Mouse (Mus musculus) lung, embryonic 15.5 days (tissue): Measurements from ENCODE around the gene Crybb3. TPM values are rescaled to one million over a fixed set of nuclear protein-coding genes. Genes with fewer than 3 reads are reported as not detected.

Experiments used
- ATAC-seq: fragments of 200-750 bp; cut with Nextera tagmentation; 2 replicates; pipeline ENCODE4 v1.8.0; 2017; ENCODE audit warnings: moderate number of reproducible peaks, borderline replicate concordance; ENCODE audit not compliant: low FRiP score, low TSS enrichment; ENCODE audit errors: extremely low read depth
- H3K27ac ChIP-seq: fragments of 300-500 bp; sonication (generic); 2 replicates; pipeline ENCODE4 v1.5.1; 2015; ENCODE audit warnings: moderate library complexity, mild to moderate bottlenecking, inconsistent platforms
- H3K27me3 ChIP-seq: fragments of 300-500 bp; sonication (generic); 2 replicates; pipeline ENCODE4 v1.6.1; 2015; ENCODE audit warnings: inconsistent platforms
- H3K36me3 ChIP-seq: fragments of 300-500 bp; sonication (generic); 2 replicates; pipeline ENCODE4 v1.6.1; 2015; ENCODE audit warnings: inconsistent platforms
- H3K4me1 ChIP-seq: fragments of 300-500 bp; sonication (generic); 2 replicates; pipeline ENCODE4 v1.6.1; 2015; ENCODE audit warnings: inconsistent platforms
- H3K4me2 ChIP-seq: fragments of 300-500 bp; sonication (generic); 2 replicates; pipeline ENCODE4 v1.6.1; 2015; ENCODE audit warnings: inconsistent platforms, mild to moderate bottlenecking, moderate library complexity
- H3K4me3 ChIP-seq: fragments of 300-500 bp; sonication (generic); 2 replicates; pipeline ENCODE4 v1.5.1; 2015; ENCODE audit warnings: mild to moderate bottlenecking, inconsistent platforms
- H3K9ac ChIP-seq: fragments of 300-500 bp; sonication (generic); 2 replicates; pipeline ENCODE4 v1.6.1; 2015; ENCODE audit warnings: inconsistent platforms
- H3K9me3 ChIP-seq: fragments of 300-500 bp; sonication (generic); 2 replicates; pipeline ENCODE4 v1.6.1; 2016; ENCODE audit warnings: inconsistent platforms
- WGBS: fragments of 180-500 bp; shearing (Covaris S2); methylation state at CpG from one replicate; pipeline ENCODE4 v1.1.7; 2015; 5-methylcytosine and 5-hydroxymethylcytosine counted together
- polyA plus RNA-seq: library from polyadenylated mRNA; unstranded; fragments of >200 nt; fragmentation: Nextera tagmentation; extraction: Ambion mirVana; gene quantifications from 2 replicates; pipeline ENCODE4 v1.2.1, GENCODE M21; 2015

The Crybb3 gene
- polyA plus RNA-seq, 1 experiment from 2014 or later = 0.57 TPM

DNA sequence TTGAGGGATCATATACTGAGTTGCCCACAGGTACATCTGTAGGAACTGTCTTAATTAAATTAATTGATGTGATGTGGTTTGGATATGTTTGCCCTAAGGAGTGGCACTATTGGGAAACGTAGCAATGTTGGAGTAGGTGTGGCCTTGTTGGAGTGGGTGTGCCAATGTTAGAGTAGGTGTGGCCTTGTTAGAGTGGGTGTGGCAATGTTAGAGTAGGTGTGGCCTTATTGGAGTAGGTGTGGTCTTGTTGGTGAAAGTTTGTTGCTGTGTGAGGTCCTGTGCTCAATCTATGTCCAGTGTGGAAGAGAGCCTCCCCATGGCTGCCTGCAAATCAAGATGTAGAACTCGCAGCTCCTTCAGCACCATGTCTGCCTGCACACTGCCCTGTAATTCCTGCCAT lies 2.9 kb upstream of the Crybb3 start:
- Histone ChIP-seq H3K4me3 (no peak overlapping the region), H3K36me3 (peaks cover 4% of the 10 kb centered on the region), H3K27ac (no peak overlapping the region), H3K27me3 (no peaks in the 10 kb centered on the region), H3K4me1 (0 out of 2 replicates have a peak, but pooled peaks cover 3% of the 10 kb centered on the region), H3K9me3 (no peaks in the 10 kb centered on the region), H3K9ac (no peak overlapping the region), H3K4me2 (no peak overlapping the region)
- 84% methylated on average over 2 of the region's 2 CpGs for whole genome bisulfite sequencing
- ATAC-seq = no peak

DNA sequence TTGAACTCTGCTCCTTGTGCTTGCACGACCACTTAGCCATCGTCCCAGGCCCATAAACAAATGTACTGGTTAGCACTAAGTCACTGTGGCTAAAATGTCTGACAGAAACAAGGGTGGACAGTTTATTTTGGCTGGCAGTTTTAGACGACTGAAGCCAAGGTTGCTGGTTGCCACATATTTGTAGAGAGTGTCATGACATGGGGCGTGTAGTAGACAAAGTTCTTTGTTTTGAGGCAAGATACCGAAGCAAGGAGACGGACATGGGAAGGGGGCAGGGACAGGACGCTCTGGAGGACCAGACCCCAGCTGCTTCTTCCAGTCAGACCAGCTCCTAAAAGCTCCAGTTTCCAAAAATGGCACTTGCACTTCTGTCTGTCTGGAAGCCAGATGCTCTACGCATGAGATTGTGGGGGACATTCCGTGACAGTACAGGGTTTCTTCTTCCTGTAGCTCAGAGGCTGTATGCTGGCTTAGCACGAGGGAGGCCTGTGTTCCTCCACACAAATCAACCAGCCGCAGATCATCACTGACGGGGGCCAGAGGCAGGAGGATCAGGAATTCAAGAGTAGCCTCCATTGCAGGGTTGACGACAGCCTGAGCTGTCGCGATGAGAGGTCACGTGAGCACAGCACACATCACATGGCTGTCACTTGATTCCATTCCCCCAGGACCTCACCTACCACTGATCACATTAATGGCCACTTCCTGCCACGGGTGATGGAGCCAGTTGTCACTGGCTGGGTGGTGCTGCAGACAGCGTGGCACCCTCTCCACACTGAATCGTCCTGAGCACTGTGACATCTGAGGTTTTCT lies 1.2 kb upstream of the Crybb3 start:
- Histone ChIP-seq H3K4me1 (0 out of 2 replicates have a peak, but pooled peaks cover 3% of the 10 kb centered on the region), H3K36me3 (no peaks in the 10 kb centered on the region), H3K27me3 (no peaks in the 10 kb centered on the region), H3K4me3 (no peak overlapping the region), H3K27ac (no peak overlapping the region), H3K4me2 (no peak overlapping the region), H3K9ac (no peak overlapping the region), H3K9me3 (no peaks in the 10 kb centered on the region)
- WGBS = 43% methylated on average over 19 of the region's 19 CpGs
- no peak for ATAC-seq

DNA sequence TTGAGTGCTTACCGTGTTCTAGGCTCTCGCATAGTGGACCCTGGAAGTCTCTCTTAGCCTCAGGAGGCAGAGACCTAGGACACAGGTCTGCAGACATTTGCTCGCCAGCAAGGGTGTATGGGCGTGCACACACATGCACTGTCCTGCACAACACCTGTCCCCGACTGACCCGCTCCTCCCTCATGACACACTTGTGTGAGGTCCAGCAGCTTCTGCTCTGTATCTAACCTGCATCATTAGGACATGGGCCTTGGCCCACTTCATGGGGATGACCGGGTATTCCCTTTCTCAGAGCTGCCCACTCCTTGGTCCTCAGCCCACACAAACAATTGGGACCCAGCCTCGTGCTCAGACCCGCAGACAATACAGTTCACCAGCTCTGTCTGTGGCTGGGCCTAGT lies 364 bp downstream of the Crybb3 start:
- no peak for ATAC-seq
- Histone ChIP-seq H3K9me3 (no peaks in the 10 kb centered on the region), H3K4me1 (0 out of 2 replicates have a peak, but pooled peaks cover 3% of the 10 kb centered on the region), H3K27ac (no peak overlapping the region), H3K27me3 (no peaks in the 10 kb centered on the region), H3K4me3 (no peak overlapping the region), H3K9ac (no peak overlapping the region), H3K36me3 (no peaks in the 10 kb centered on the region), H3K4me2 (no peak overlapping the region)
- 86% methylated on average over 9 of the region's 9 CpGs for WGBS

DNA sequence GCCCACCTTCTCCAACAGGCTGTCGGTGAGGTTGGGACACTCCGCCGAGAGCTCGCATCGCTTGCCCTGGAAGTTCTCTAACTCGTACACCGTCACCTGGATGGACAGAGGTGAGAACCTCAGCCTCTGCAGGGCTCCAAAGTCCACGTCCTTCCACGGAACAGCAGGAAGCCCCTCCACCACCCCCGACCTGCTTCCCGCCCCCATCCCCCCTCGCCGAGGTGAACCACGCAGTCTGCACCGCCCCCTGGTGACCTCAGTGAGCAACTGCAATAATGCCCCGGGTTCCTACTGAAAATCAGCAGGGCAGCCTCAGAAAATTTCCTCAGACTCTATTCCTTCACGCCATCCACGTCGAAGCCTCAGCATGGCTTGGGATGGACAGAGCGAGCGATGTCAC lies 1.6 kb downstream of the Crybb3 start:
- WGBS = 23% methylated on average over 21 of the region's 21 CpGs
- Histone ChIP-seq H3K27me3 (no peaks in the 10 kb centered on the region), H3K9me3 (no peaks in the 10 kb centered on the region), H3K4me3 (no peak overlapping the region), H3K4me2 (peak overlapping the region; percentile 32; the same call in 1 of the 2 replicates), H3K4me1 (0 out of 2 replicates have a peak, but pooled peaks cover 3% of the 10 kb centered on the region), H3K27ac (no peak overlapping the region), H3K9ac (no peak overlapping the region), H3K36me3 (no peaks in the 10 kb centered on the region)
- ATAC-seq = no peak

DNA sequence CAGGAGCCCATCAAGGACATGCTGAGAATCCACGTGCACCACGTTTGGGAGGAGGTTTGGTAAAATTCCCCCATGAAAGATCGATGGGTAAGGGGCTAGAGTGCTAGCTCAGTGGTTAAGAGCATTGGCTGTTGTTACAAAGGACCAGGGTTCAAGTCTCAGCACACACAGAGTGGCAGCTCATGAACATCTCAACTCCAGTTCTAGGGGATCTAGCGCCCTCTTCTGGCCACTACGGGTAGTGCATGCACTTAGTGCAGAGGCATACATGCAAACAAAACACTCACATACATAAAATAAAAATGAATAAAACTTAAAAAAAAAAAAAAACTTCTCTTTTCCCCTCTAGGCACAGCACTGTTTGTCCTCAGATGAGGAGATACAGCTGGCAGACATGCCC lies 2.7 kb downstream of the Crybb3 start:
- Histone ChIP-seq H3K4me2 (no peak overlapping the region), H3K4me1 (0 out of 2 replicates have a peak, but pooled peaks cover 3% of the 10 kb centered on the region), H3K36me3 (no peaks in the 10 kb centered on the region), H3K27me3 (no peaks in the 10 kb centered on the region), H3K27ac (no peak overlapping the region), H3K9me3 (no peaks in the 10 kb centered on the region), H3K9ac (no peak overlapping the region), H3K4me3 (no peak overlapping the region)
- 60% methylated on average over 5 of the region's 5 CpGs for WGBS
- no peak for ATAC-seq

DNA sequence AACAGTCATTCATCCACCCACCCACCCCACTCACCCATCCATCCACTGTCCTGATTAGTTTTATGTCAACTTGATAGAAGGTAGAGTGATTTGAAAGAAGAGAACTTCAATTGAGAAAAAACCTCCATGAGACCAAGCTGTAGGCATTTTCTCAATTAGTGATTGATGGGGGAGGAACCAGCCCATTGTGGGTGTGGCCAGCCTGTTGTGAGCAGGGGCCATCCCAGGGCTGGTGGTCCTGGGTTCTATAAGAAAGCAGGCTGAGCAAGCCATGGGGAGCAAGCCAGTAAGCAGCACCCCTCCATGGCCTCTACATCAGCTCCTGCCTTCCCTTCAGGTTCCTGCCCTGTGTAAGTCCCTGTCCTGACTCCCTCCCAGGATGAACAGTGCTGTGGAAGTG lies 11.4 kb downstream of the Crybb3 start, which contains the start of gene Crybb2:
TSS of gene Crybb2 (minus strand) at position 101 of the 400 bp plus-strand sequence.
- H3K27me3 ChIP-seq = no peaks in the 10 kb centered on the region
- no peak for ATAC-seq
- no peaks in the 10 kb centered on the region for H3K4me1 ChIP-seq
- no peak within 1 kb of the TSS for H3K9ac ChIP-seq
- H3K4me3 ChIP-seq = no peak within 1 kb of the TSS
- H3K4me2 ChIP-seq = no peak within 1 kb of the TSS
- H3K9me3 ChIP-seq = no peaks in the 10 kb centered on the region
- H3K36me3 ChIP-seq = no peaks in the 10 kb centered on the region
- H3K27ac ChIP-seq = no peak within 1 kb of the TSS

DNA sequence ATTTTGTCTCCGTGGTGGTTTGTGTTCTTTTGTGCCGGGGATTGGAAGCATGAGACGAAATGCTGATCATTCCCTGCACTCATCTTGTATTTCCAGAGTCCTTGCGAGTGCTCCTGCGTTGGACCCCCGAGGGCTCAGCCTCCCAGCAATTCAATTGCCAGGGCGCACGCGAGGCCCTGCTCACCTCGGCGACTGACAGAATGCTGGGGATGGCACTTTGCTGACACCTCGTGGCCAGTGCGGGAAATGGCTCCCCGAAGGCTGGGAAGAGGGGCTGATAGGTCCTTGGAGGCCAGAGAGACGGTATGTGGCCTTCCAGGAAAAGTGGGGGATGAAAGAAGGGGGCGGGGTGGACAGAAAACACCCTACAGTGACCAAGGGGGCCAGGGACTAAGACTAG lies 27.1 kb downstream of the Crybb3 start:
- Histone ChIP-seq H3K9ac (no peak overlapping the region), H3K27me3 (no peaks in the 10 kb centered on the region; the same call in none of the 2 replicates), H3K9me3 (no peaks in the 10 kb centered on the region), H3K36me3 (no peaks in the 10 kb centered on the region), H3K4me3 (no peak overlapping the region), H3K4me1 (no peaks in the 10 kb centered on the region), H3K4me2 (no peak overlapping the region), H3K27ac (no peak overlapping the region)
- ATAC-seq = no peak
- 2% methylated on average over 16 of the region's 16 CpGs for WGBS

DNA sequence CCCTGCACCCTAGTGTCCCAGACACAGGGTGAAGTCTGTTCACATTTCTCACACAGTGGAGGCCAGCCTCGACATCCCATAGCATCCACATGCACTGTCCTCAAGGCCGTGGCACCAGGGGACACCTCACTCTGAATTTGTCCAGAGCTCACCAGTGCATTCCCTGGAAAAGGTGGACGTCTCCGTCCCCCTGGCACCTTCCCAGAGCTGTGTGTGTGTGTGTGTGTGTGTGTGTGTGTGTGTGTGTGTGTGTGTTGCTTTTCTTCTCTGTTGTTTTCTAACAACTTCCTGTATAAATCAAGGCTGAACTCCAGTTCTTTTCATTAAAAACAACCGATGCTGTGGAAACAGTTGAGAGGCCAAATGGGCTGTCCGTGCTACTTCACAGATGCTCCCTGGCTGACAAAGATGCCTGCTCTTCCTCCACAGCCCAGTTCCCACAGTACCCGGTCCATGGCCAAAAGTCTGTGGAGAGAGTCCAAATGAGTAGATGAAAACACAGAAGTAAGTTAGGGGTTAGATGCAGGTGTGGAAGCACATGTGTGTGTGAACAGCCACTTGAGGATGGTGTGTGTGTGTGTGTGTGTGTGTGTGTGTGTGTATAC lies 30.7 kb downstream of the Crybb3 start:
- WGBS = 46% methylated on average over 7 of the region's 7 CpGs
- ATAC-seq = no peak
- no peak overlapping the region for H3K27ac ChIP-seq

DNA sequence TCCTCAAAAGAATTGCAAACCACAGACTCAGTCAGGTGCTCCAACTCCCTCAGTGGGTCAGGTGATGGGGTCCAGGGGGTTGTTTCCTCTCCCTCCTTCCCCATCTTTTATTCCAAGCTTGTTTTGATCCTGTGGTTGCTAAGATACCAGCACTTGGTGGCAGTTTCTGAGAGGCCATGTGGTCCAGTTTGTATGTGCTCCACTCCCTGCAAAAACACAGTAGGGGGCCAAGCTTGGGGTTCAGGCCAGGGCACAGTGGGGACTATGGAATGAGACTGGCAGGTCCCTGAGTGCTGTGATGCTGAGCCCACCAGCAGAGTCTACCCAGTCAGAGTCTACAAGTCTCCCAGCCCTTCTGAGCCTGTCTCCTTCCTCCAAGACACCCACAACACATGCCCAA lies 31.5 kb downstream of the Crybb3 start:
- H3K4me2 ChIP-seq = no peak overlapping the region
- H3K36me3 ChIP-seq = no peaks in the 10 kb centered on the region
- H3K9me3 ChIP-seq = no peaks in the 10 kb centered on the region
- no peak overlapping the region for H3K4me3 ChIP-seq
- H3K27me3 ChIP-seq = no peaks in the 10 kb centered on the region; the same call in 1 of the 2 replicates
- H3K4me1 ChIP-seq = peaks cover 5% of the 10 kb centered on the region; the same call in 1 of the 2 replicates
- no peak overlapping the region for H3K27ac ChIP-seq
- ATAC-seq = no peak
- H3K9ac ChIP-seq = no peak overlapping the region

More for the DNA sequence above, 30.7 kb downstream of the Crybb3 start:
- H3K9ac ChIP-seq = no peak overlapping the region
- no peak overlapping the region for H3K4me3 ChIP-seq
- no peaks in the 10 kb centered on the region for H3K9me3 ChIP-seq
- H3K36me3 ChIP-seq = no peaks in the 10 kb centered on the region
- H3K27me3 ChIP-seq = no peaks in the 10 kb centered on the region; the same call in none of the 2 replicates
- H3K4me1 ChIP-seq = peaks cover under 1% of the 10 kb centered on the region; the same call in 1 of the 2 replicates
- H3K4me2 ChIP-seq = no peak overlapping the region

DNA sequence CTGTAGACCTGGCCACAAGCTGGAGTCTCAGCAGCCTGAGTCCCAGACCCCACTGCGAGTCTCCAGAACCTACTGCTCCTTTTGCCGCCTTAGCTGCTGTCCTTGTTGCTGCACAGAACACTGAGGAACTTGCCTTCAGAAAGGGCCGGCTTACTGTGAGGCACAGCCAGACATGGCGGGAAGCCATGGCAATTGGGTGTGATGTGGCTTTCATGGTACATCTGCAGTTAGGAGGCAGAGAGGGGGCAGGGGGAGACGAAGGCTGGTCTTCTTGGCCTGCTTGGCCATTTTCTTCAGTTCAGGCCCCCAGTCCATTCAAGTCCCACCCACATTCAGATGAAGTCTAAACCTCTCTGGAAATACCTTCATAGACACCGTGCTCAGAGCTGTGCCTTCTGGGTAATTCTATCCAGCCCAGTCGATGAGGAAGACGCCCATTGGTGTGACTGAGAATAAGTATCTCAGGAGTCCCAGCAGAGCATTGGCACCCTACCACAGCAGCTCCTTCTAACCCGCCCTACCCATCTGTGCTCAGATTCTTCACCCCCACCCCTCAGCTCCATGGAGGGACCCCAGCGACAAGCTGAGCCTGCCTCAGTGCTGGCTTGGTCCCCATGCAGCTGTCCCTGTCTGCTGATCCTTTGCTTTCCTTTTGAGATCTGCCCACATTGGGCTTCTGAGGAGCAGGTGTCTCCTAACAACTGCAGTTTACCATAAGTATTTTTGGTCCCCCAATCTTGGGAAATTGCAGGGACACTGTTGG lies 35.7 kb downstream of the Crybb3 start:
- 78% methylated on average over 10 of the region's 10 CpGs for WGBS
- Histone ChIP-seq H3K9me3 (no peaks in the 10 kb centered on the region), H3K27ac (no peak overlapping the region), H3K36me3 (no peaks in the 10 kb centered on the region), H3K27me3 (no peaks in the 10 kb centered on the region), H3K4me3 (no peak overlapping the region), H3K4me2 (no peak overlapping the region), H3K4me1 (peaks cover 21% of the 10 kb centered on the region), H3K9ac (no peak overlapping the region)
- no peak for ATAC-seq

DNA sequence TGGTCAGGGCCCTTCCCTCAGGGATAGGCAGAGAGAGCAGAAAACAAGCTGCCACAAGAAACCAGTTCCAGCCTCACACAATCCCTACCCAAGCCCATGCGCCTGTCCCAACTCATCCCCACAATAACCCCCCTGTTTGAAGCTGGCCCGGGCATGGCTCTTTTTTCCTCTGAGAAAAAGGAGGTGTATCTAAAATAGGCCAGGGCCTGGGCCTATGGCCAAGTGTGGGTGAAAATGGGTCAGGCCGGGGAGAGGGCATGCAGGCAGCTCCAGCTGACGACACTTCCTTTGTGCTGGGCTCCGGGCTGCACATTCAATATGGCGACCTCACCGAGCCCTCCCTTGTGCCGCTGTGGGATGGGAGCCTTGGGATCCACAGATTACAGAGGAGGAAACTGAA lies 37.9 kb downstream of the Crybb3 start:
- no peak overlapping the region for H3K4me2 ChIP-seq
- H3K9me3 ChIP-seq = no peaks in the 10 kb centered on the region
- H3K4me1 ChIP-seq = peaks cover 27% of the 10 kb centered on the region
- 83% methylated on average over 8 of the region's 8 CpGs for WGBS
- H3K4me3 ChIP-seq = no peak overlapping the region
- no peaks in the 10 kb centered on the region for H3K27me3 ChIP-seq
- H3K36me3 ChIP-seq = no peaks in the 10 kb centered on the region
- no peak for ATAC-seq
- no peak overlapping the region for H3K9ac ChIP-seq
- no peak overlapping the region for H3K27ac ChIP-seq
